Mouse (Mus musculus): Measurements from ENCODE around the gene Taar7b.

Gene Taar7b

GRCm38 (mm10) chr10:23999639-24000038, at the start of gene Taar7b:
TSS of gene Taar7b (plus strand) at chr10:23999939.
- DNase-seq (ENCODE audit: low spot score): no peak

GRCm38 (mm10) chr10:23951714-23952113, 48.0 kb upstream of the Taar7b start:
- DNase-seq (ENCODE audit: low spot score): no peak

- DNase-seq (ENCODE audit: low spot score): no peak
These were observed 40.7 kb upstream of the Taar7b start for GRCm38 (mm10) chr10:23959071-23959470.

GRCm38 (mm10) chr10:23960444-23960915, 39.3 kb upstream of the Taar7b start, which contains the start of gene Taar4:
TSS of gene Taar4 (plus strand) at chr10:23960494.
- DNase-seq (ENCODE audit: low spot score): no peak

GRCm38 (mm10) chr10:23963444-23963843, 36.3 kb upstream of the Taar7b start:
- no peak for DNase-seq (ENCODE audit: low spot score)

- no peak for DNase-seq (ENCODE audit: low spot score)
These were observed 34.7 kb upstream of the Taar7b start for GRCm38 (mm10) chr10:23964921-23965610.

- no peak for DNase-seq (ENCODE audit: low spot score)
These were observed 29.0 kb upstream of the Taar7b start, which contains the start of gene Taar5 for GRCm38 (mm10) chr10:23970656-23971165. TSS of gene Taar5 (plus strand) at chr10:23970706.

GRCm38 (mm10) chr10:23971256-23971655, 28.5 kb upstream of the Taar7b start:
- no peak for DNase-seq (ENCODE audit: low spot score)

GRCm38 (mm10) chr10:23977958-23978357, 21.8 kb upstream of the Taar7b start:
- no peak for DNase-seq (ENCODE audit: low spot score)

- peak; percentile 60 for DNase-seq (ENCODE audit: low spot score)
These were observed 20.6 kb upstream of the Taar7b start for GRCm38 (mm10) chr10:23978901-23979705.

GRCm38 (mm10) chr10:23985546-23985945, 14.2 kb upstream of the Taar7b start, which contains the start of gene Taar6:
TSS of gene Taar6 (minus strand) at chr10:23985646.
- no peak for DNase-seq (ENCODE audit: low spot score)

- no peak for DNase-seq (ENCODE audit: low spot score)
These were observed 13.3 kb upstream of the Taar7b start for GRCm38 (mm10) chr10:23986419-23986818.

- DNase-seq (ENCODE audit: low spot score): no peak
These were observed 6.4 kb upstream of the Taar7b start, which contains the start of gene Taar7a for GRCm38 (mm10) chr10:23993381-23993780. TSS of gene Taar7a (minus strand) at chr10:23993481.

GRCm38 (mm10) chr10:24006442-24006841, 6.7 kb downstream of the Taar7b start:
- no peak for DNase-seq (ENCODE audit: low spot score)

- peak; percentile 48 for DNase-seq (ENCODE audit: low spot score)
These were observed 7.3 kb downstream of the Taar7b start for GRCm38 (mm10) chr10:24007034-24007433.

GRCm38 (mm10) chr10:24008143-24008542, 8.4 kb downstream of the Taar7b start:
- no peak for DNase-seq (ENCODE audit: low spot score)

- DNase-seq (ENCODE audit: low spot score): no peak
These were observed 27.2 kb downstream of the Taar7b start, which contains the start of gene Taar7d for GRCm38 (mm10) chr10:24026922-24027321. TSS of gene Taar7d (plus strand) at chr10:24027222.

- DNase-seq (ENCODE audit: low spot score): no peak
These were observed 31.6 kb downstream of the Taar7b start for GRCm38 (mm10) chr10:24031347-24031746.

- DNase-seq (ENCODE audit: low spot score): no peak
These were observed 37.6 kb downstream of the Taar7b start, which contains the start of gene Taar7e for GRCm38 (mm10) chr10:24037314-24037713. TSS of gene Taar7e (plus strand) at chr10:24037614.

- peak; percentile 34 for DNase-seq (ENCODE audit: low spot score)
These were observed 40.6 kb downstream of the Taar7b start for GRCm38 (mm10) chr10:24040120-24040869.

GRCm38 (mm10) chr10:24049210-24049609, 49.5 kb downstream of the Taar7b start, which contains the start of gene Taar7f:
TSS of gene Taar7f (plus strand) at chr10:24049510.
- DNase-seq (ENCODE audit: low spot score): no peak
